Comparison of ENCODE assay signal across 8 mouse cellular contexts in the genomic region with DNA sequence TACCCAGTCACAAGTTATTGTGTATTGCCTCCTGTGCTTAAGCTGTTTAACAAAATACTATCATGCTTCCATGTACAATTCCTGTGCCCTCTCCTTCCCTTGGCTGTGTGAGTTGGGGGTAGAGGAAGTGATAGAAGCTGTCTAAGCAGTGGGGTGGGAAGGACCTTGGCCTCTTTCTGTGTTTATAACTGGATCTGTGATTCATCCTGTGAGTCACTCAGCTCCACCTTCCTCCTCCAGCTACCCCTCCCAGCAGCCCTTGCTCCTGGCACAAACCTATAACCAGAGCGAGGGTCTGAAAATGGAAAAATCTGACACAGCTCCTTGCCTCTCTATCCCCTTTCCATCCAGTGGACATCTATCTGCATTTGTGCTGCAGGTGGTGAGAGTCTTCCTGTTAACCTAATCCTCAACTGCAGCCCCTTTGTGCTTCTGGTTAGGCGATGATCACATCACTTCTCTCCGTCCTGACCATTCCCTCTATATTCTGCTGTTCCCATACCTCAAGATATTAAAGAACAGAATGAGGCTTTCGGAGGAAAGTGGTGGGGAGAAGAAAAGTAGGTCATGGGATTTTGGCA. TPM values are rescaled to one million over a fixed set of nuclear protein-coding genes. Genes with fewer than 3 reads are reported as not detected.
A peak's percentile ranks its signal among the peaks of the same experiment; 100 is the strongest.
DNase-seq lines count a peak whose midpoint lies in the region; ATAC-seq and TF ChIP-seq lines count a peak whose summit lies in the region.

No protein-coding gene starts in this region.

- no peak for DNase-seq in frontal cortex, postnatal 14 days (ENCODE audit: low spot score in 2 of 2)
- peak; percentile 79 for DNase-seq in adrenal gland, postnatal 10 days
- DNase-seq in forebrain, postnatal 0 days = no peak
- DNase-seq in induced T-regulatory cell, adult 2 months (ENCODE audit: low read depth) = peak; percentile 27
- DNase-seq in embryo, embryonic 11 days = no peak

- no peak for TF ChIP-seq CTCF in forebrain, postnatal 0 days (IDR thresholded peaks at IDR 0.05; ENCODE audit: low read depth)

- H3K27ac ChIP-seq in forebrain, postnatal 0 days (ENCODE audit: low read depth, low read length) = no peak overlapping the region
- peak overlapping the region; percentile 91 for H3K27ac ChIP-seq in limb, embryonic 13.5 days
- peak overlapping the region; percentile 75 for H3K27ac ChIP-seq in midbrain, embryonic 15.5 days

- WGBS in forebrain, postnatal 0 days = 60% methylated on average over 4 of the region's 4 CpGs
- 34% methylated on average over 4 of the region's 4 CpGs for WGBS in limb, embryonic 13.5 days
- WGBS in midbrain, embryonic 15.5 days = 54% methylated on average over 4 of the region's 4 CpGs

- peaks cover 7% of the 10 kb centered on the region; the same call in 1 of the 2 replicates for H3K36me3 ChIP-seq in forebrain, postnatal 0 days (ENCODE audit: insufficient read depth)
- peaks cover 17% of the 10 kb centered on the region for H3K36me3 ChIP-seq in limb, embryonic 13.5 days
- H3K36me3 ChIP-seq in midbrain, embryonic 15.5 days (replicated peaks) = 0 out of 2 replicates have a peak, but pooled peaks cover 6% of the 10 kb centered on the region

- H3K4me2 ChIP-seq in forebrain, postnatal 0 days (ENCODE audit: low read depth) = peak overlapping the region; percentile 82
- peak overlapping the region; percentile 85 for H3K4me2 ChIP-seq in limb, embryonic 13.5 days (replicated peaks)
- peak overlapping the region; percentile 94 for H3K4me2 ChIP-seq in midbrain, embryonic 15.5 days

- H3K4me1 ChIP-seq in forebrain, postnatal 0 days (ENCODE audit: insufficient read depth) = peaks cover 6% of the 10 kb centered on the region; the same call in 1 of the 2 replicates
- peaks cover 26% of the 10 kb centered on the region for H3K4me1 ChIP-seq in limb, embryonic 13.5 days
- H3K4me1 ChIP-seq in midbrain, embryonic 15.5 days = peaks cover 24% of the 10 kb centered on the region

- H3K9me3 ChIP-seq in forebrain, postnatal 0 days (ENCODE audit: low read length) = no peaks in the 10 kb centered on the region
- no peaks in the 10 kb centered on the region for H3K9me3 ChIP-seq in limb, embryonic 13.5 days
- no peaks in the 10 kb centered on the region for H3K9me3 ChIP-seq in midbrain, embryonic 15.5 days

- ATAC-seq in frontal cortex, adult (ENCODE audit: low TSS enrichment) = peak; percentile 69
- no peak for ATAC-seq in forebrain, postnatal 0 days
- ATAC-seq in limb, embryonic 13.5 days (ENCODE audit: low FRiP score, low read depth) = no peak
- ATAC-seq in midbrain, embryonic 15.5 days (replicated peaks) = no peak

- H3K9ac ChIP-seq in forebrain, postnatal 0 days = 0 out of 2 replicates have a peak overlapping the region, but pooled peaks have one; percentile 2
- H3K9ac ChIP-seq in limb, embryonic 13.5 days = peak overlapping the region; percentile 79
- H3K9ac ChIP-seq in midbrain, embryonic 15.5 days = no peak overlapping the region

- no peaks in the 10 kb centered on the region for H3K27me3 ChIP-seq in forebrain, postnatal 0 days (ENCODE audit: insufficient read depth, low read length)
- H3K27me3 ChIP-seq in limb, embryonic 13.5 days = no peaks in the 10 kb centered on the region
- H3K27me3 ChIP-seq in midbrain, embryonic 15.5 days (replicated peaks) = no peaks in the 10 kb centered on the region

- H3K4me3 ChIP-seq in forebrain, postnatal 0 days (ENCODE audit: low read depth, low read length) = no peak overlapping the region
- H3K4me3 ChIP-seq in limb, embryonic 13.5 days = peak overlapping the region; percentile 62
- H3K4me3 ChIP-seq in midbrain, embryonic 15.5 days = no peak overlapping the region; the same call in 1 of the 2 replicates

RNA-seq across cellular contexts. Expression of a gene that starts 1.5 kb away (rescaled TPM):
- total RNA-seq in adrenal gland, postnatal 10 days (2021) = 10 to 100 TPM; 13.0 to 17.1 TPM
- 9.5 and 14.6 TPM in 2 replicates for total RNA-seq in forebrain, postnatal 0 days (2014; rRNA removed)
- 7.8 and 8.4 TPM in 2 replicates for polyA plus RNA-seq in forebrain, postnatal 0 days (2015; fragmentation: Nextera tagmentation; extraction: Ambion mirVana)
- 34.9 and 39.6 TPM in 2 replicates for polyA plus RNA-seq in limb, embryonic 13.5 days (2015; fragmentation: Nextera tagmentation; extraction: Ambion mirVana)
- 8.3 and 14.1 TPM in 2 replicates for polyA plus RNA-seq in midbrain, embryonic 15.5 days (2015; fragmentation: Nextera tagmentation; extraction: Ambion mirVana)

RNA-seq across cellular contexts. Expression of a gene that starts 11.8 kb away (rescaled TPM):
- 10 to 100 TPM; 50.4 to 50.9 TPM for total RNA-seq in adrenal gland, postnatal 10 days (2021)
- total RNA-seq in forebrain, postnatal 0 days (2014; rRNA removed) = 41.9 and 66.5 TPM in 2 replicates
- polyA plus RNA-seq in forebrain, postnatal 0 days (2015; fragmentation: Nextera tagmentation; extraction: Ambion mirVana) = 169 and 172 TPM in 2 replicates
- polyA plus RNA-seq in limb, embryonic 13.5 days (2015; fragmentation: Nextera tagmentation; extraction: Ambion mirVana) = 179 and 186 TPM in 2 replicates
- polyA plus RNA-seq in midbrain, embryonic 15.5 days (2015; fragmentation: Nextera tagmentation; extraction: Ambion mirVana) = 138 and 147 TPM in 2 replicates

RNA-seq across cellular contexts. Expression of a gene that starts 20.6 kb away (rescaled TPM):
- total RNA-seq in adrenal gland, postnatal 10 days (2021) = 10 to 100 TPM in 1 of 2 experiments, 1 to 10 TPM in 1; 9.5 to 14.2 TPM
- 82.6 and 112 TPM in 2 replicates for total RNA-seq in forebrain, postnatal 0 days (2014; rRNA removed)
- polyA plus RNA-seq in forebrain, postnatal 0 days (2015; fragmentation: Nextera tagmentation; extraction: Ambion mirVana) = 106 and 124 TPM in 2 replicates
- 4.6 and 7.8 TPM in 2 replicates for polyA plus RNA-seq in limb, embryonic 13.5 days (2015; fragmentation: Nextera tagmentation; extraction: Ambion mirVana)
- 140 and 142 TPM in 2 replicates for polyA plus RNA-seq in midbrain, embryonic 15.5 days (2015; fragmentation: Nextera tagmentation; extraction: Ambion mirVana)

RNA-seq across cellular contexts. Expression of a gene that starts 56.0 kb away (rescaled TPM):
- 10 to 100 TPM; 32.3 to 33.4 TPM for total RNA-seq in adrenal gland, postnatal 10 days (2021)
- total RNA-seq in forebrain, postnatal 0 days (2014; rRNA removed) = 6.2 and 13.5 TPM in 2 replicates
- polyA plus RNA-seq in forebrain, postnatal 0 days (2015; fragmentation: Nextera tagmentation; extraction: Ambion mirVana) = 5.7 and 8.8 TPM in 2 replicates
- 28.8 and 30.3 TPM in 2 replicates for polyA plus RNA-seq in limb, embryonic 13.5 days (2015; fragmentation: Nextera tagmentation; extraction: Ambion mirVana)
- polyA plus RNA-seq in midbrain, embryonic 15.5 days (2015; fragmentation: Nextera tagmentation; extraction: Ambion mirVana) = 7.7 and 8.2 TPM in 2 replicates

RNA-seq across cellular contexts. Expression of a gene that starts 59.2 kb away (rescaled TPM):
- 10 to 100 TPM; 28.6 to 31.3 TPM for total RNA-seq in adrenal gland, postnatal 10 days (2021)
- total RNA-seq in forebrain, postnatal 0 days (2014; rRNA removed) = 31.4 and 40.2 TPM in 2 replicates
- 67.7 and 75.8 TPM in 2 replicates for polyA plus RNA-seq in forebrain, postnatal 0 days (2015; fragmentation: Nextera tagmentation; extraction: Ambion mirVana)
- polyA plus RNA-seq in limb, embryonic 13.5 days (2015; fragmentation: Nextera tagmentation; extraction: Ambion mirVana) = 51.1 and 55.2 TPM in 2 replicates
- 51.0 and 59.9 TPM in 2 replicates for polyA plus RNA-seq in midbrain, embryonic 15.5 days (2015; fragmentation: Nextera tagmentation; extraction: Ambion mirVana)

Comparison
In these comparisons a context has a peak if more than half of its experiments do, and no peak if none do; other contexts are left out.
1. DNase-seq: peak in adrenal gland, postnatal 10 days (single experiment) and induced T-regulatory cell, adult 2 months (single experiment); none in frontal cortex, postnatal 14 days (0 of 2), forebrain, postnatal 0 days (single experiment) and embryo, embryonic 11 days (single experiment).
2. RNA of a gene that starts 20.6 kb away (polyA plus RNA-seq): 140 to 142 TPM in midbrain, embryonic 15.5 days and 106 to 124 TPM in forebrain, postnatal 0 days; 4.6 to 7.8 TPM in limb, embryonic 13.5 days; every median in the first group is over 10 times any median in the second.
3. Peak in every context shown above with its lines, with median percentiles within 50 percentile points of each other: H3K4me2 ChIP-seq.